Comparison of ENCODE assay signal across 32 mouse cellular contexts in the genomic region with DNA sequence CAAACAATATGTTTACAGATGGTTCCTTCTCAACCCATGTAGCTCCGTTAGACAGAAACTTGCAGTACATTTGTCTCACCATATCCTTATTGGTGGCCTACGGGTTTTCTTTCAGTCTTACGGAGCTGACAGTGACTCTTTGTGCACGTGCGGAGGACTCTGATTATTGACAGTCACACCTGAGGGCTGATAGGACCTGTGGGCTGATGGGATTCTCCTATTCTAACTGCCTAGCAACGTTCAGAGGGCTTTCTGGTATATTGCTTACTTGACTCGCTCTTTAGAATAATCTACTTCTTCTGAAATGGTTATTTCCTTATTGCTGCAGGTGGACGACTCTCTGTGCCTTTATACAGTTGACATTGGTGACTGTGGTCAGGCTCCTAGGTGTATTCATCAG.
"Had no signal": no experiment of that assay in that cellular context is flagged by ENCODE, and none has a peak within 500 bp of the region (broad histone marks: within the 10 kb centered on the region; RNA-seq: fewer than 3 reads in every experiment).

No protein-coding gene starts in this region.

- H3K4me2 ChIP-seq: limb, embryonic 12.5 days; limb, embryonic 13.5 days; limb, embryonic 15.5 days; liver, embryonic 11.5 days; liver, embryonic 12.5 days; liver, embryonic 13.5 days; liver, embryonic 15.5 days; lung, embryonic 14.5 days; lung, embryonic 15.5 days; midbrain, embryonic 11.5 days; midbrain, embryonic 12.5 days; midbrain, embryonic 13.5 days; midbrain, embryonic 15.5 days; neural tube, embryonic 12.5 days had no signal

- H3K9ac ChIP-seq: limb, embryonic 12.5 days; limb, embryonic 13.5 days; limb, embryonic 15.5 days; liver, embryonic 12.5 days; liver, embryonic 13.5 days; liver, embryonic 14.5 days; liver, embryonic 15.5 days; liver, postnatal 0 days; lung, embryonic 14.5 days; lung, embryonic 15.5 days; midbrain, embryonic 12.5 days; midbrain, embryonic 13.5 days; midbrain, embryonic 15.5 days; neural tube, embryonic 12.5 days had no signal

- H3K4me1 ChIP-seq: limb, embryonic 10.5 days; limb, embryonic 12.5 days; limb, embryonic 13.5 days; limb, embryonic 15.5 days; liver, embryonic 12.5 days; liver, embryonic 13.5 days; liver, embryonic 15.5 days; midbrain, embryonic 12.5 days; midbrain, embryonic 13.5 days; midbrain, embryonic 15.5 days; neural tube, embryonic 12.5 days had no signal

- H3K9me3 ChIP-seq: limb, embryonic 10.5 days; limb, embryonic 12.5 days; limb, embryonic 13.5 days; limb, embryonic 15.5 days; liver, embryonic 12.5 days; liver, embryonic 13.5 days; liver, embryonic 15.5 days; lung, embryonic 15.5 days; midbrain, embryonic 10.5 days; midbrain, embryonic 12.5 days; midbrain, embryonic 13.5 days; midbrain, embryonic 15.5 days; neural tube, embryonic 12.5 days had no signal

- H3K4me3 ChIP-seq: limb, embryonic 10.5 days; limb, embryonic 12.5 days; limb, embryonic 13.5 days; limb, embryonic 15.5 days; liver, embryonic 12.5 days; liver, embryonic 13.5 days; liver, embryonic 15.5 days; lung, embryonic 15.5 days; megakaryocyte, embryonic 14.5 days; midbrain, embryonic 10.5 days; midbrain, embryonic 12.5 days; midbrain, embryonic 13.5 days; midbrain, embryonic 15.5 days; myocyte; neural tube, embryonic 12.5 days had no signal

- DNase-seq: left cerebral cortex, postnatal 4 days; liver; liver, embryonic 13.5 days; liver, postnatal 0 days; lung, adult 18-20 months; lung, adult 2 months; lung, embryonic 14.5 days; lung, postnatal 10 days; lung, postnatal 14 days; lung, postnatal 36 days; lung, postnatal 4 days; midbrain, embryonic 14.5 days had no signal

- H3K36me3 ChIP-seq: limb, embryonic 10.5 days; limb, embryonic 12.5 days; limb, embryonic 13.5 days; limb, embryonic 15.5 days; liver, embryonic 12.5 days; liver, embryonic 13.5 days; liver, embryonic 15.5 days; lung, embryonic 15.5 days; midbrain, embryonic 10.5 days; midbrain, embryonic 12.5 days; midbrain, embryonic 13.5 days; midbrain, embryonic 15.5 days; neural tube, embryonic 12.5 days had no signal

- H3K27me3 ChIP-seq: limb, embryonic 12.5 days; limb, embryonic 13.5 days; limb, embryonic 15.5 days; liver, embryonic 12.5 days; liver, embryonic 13.5 days; liver, embryonic 15.5 days; lung, embryonic 15.5 days; megakaryocyte, embryonic 14.5 days; midbrain, embryonic 12.5 days; midbrain, embryonic 13.5 days; midbrain, embryonic 15.5 days; neural tube, embryonic 12.5 days had no signal

- H3K27ac ChIP-seq: limb, embryonic 10.5 days; limb, embryonic 12.5 days; limb, embryonic 13.5 days; limb, embryonic 15.5 days; liver, embryonic 12.5 days; liver, embryonic 13.5 days; liver, embryonic 14.5 days; liver, embryonic 15.5 days; lung, embryonic 15.5 days; macrophage; midbrain, embryonic 10.5 days; midbrain, embryonic 12.5 days; midbrain, embryonic 13.5 days; midbrain, embryonic 15.5 days; neural tube, embryonic 12.5 days had no signal

- ATAC-seq: liver, embryonic 12.5 days; liver, postnatal 0 days; lung, postnatal 0 days; midbrain, embryonic 13.5 days; midbrain, embryonic 15.5 days; midbrain, embryonic 16.5 days had no signal
